Mouse (Mus musculus) limb, embryonic 14.5 days (tissue): Measurements from ENCODE around the gene Abhd2. TPM values are rescaled to one million over a fixed set of nuclear protein-coding genes. Genes with fewer than 3 reads are reported as not detected.
A peak's percentile ranks its signal among the peaks of the same experiment; 100 is the strongest.

Experiments
- ATAC-seq: fragments of 200-750 bp; cut with Nextera tagmentation; 2 replicates; pipeline ENCODE4 v1.8.0; 2017; ENCODE audit warnings: low read depth, moderate number of reproducible peaks, moderate TSS enrichment; ENCODE audit not compliant: low FRiP score
- DNase-seq: peaks from one replicate; pipeline ENCODE4 v3.0.0-alpha.2; 2015; ENCODE audit warnings: low spot score
- H3K27ac ChIP-seq: fragments of 300-500 bp; sonication (generic); replicated peaks from 2 replicates; pipeline ENCODE4 v1.5.1; 2014; ENCODE audit warnings: low read depth, mild to moderate bottlenecking, low read length, moderate library complexity, mixed read lengths
- H3K27me3 ChIP-seq: fragments of 300-500 bp; sonication (generic); 2 replicates; pipeline ENCODE4 v1.6.1; 2014; ENCODE audit warnings: low read length, mixed read lengths; ENCODE audit not compliant: control insufficient read depth, insufficient read depth
- H3K36me3 ChIP-seq: fragments of 300-500 bp; sonication (generic); 2 replicates; pipeline ENCODE4 v1.6.1; 2014; ENCODE audit warnings: mild to moderate bottlenecking, low read length, moderate library complexity, mixed read lengths; ENCODE audit not compliant: control insufficient read depth, insufficient read depth
- H3K4me1 ChIP-seq: fragments of 300-500 bp; sonication (generic); 2 replicates; pipeline ENCODE4 v1.6.1; 2014; ENCODE audit warnings: antibody characterized with exemption, low read length, mixed read lengths; ENCODE audit not compliant: control insufficient read depth, insufficient read depth
- H3K4me2 ChIP-seq: fragments of 300-500 bp; sonication (generic); replicated peaks from 2 replicates; pipeline ENCODE4 v1.6.1; 2014; ENCODE audit warnings: low read depth, mild to moderate bottlenecking, low read length, moderate library complexity; ENCODE audit not compliant: severe bottlenecking
- H3K4me3 ChIP-seq: fragments of 300-500 bp; sonication (generic); replicated peaks from 2 replicates; pipeline ENCODE4 v1.5.1; 2014; ENCODE audit warnings: low read length
- H3K9ac ChIP-seq: fragments of 300-500 bp; sonication (generic); 2 replicates; pipeline ENCODE4 v1.6.1; 2014; ENCODE audit warnings: mild to moderate bottlenecking, low read depth, low read length, moderate library complexity; ENCODE audit not compliant: severe bottlenecking
- H3K9me3 ChIP-seq: fragments of 300-500 bp; sonication (generic); 2 replicates; pipeline ENCODE4 v1.6.1; 2016; ENCODE audit warnings: low read length; ENCODE audit not compliant: control insufficient read depth
- POLR2A ChIP-seq: fragments of 200-500 bp; IDR thresholded peaks from 2 replicates; pipeline ENCODE4 v1.8.0; 2012; ENCODE audit warnings: inconsistent platforms, mild to moderate bottlenecking, moderate library complexity, borderline replicate concordance; ENCODE audit not compliant: insufficient read depth, insufficient read length; ENCODE audit errors: extremely low read depth
- WGBS: fragments of 180-500 bp; shearing (Covaris S2); extraction: QIAGEN DNeasy Blood & Tissue Kit; methylation state at CpG from one replicate; pipeline ENCODE4 v1.1.7; 2014; 5-methylcytosine and 5-hydroxymethylcytosine counted together
- polyA plus RNA-seq, 2 experiments: library from polyadenylated mRNA; depleted of rRNA in 1 of 2; stranded (reverse) in 1 of 2; unstranded in 1 of 2; fragments of >200 nt; fragmentation: Nextera tagmentation in 1 of 2; extraction: Ambion mirVana in 1 of 2; gene quantifications; 2 replicates each; pipeline versions ENCODE4 v1.2.1 to v1.2.3; 2012 to 2014

The Abhd2 gene
- polyA plus RNA-seq, 2 experiments = 7.8 to 10.9 TPM

GRCm38 (mm10) chr7:79388671-79389206 lies 115.7 kb downstream of the Abhd2 start:
- H3K4me3 ChIP-seq = no peak overlapping the region

GRCm38 (mm10) chr7:79390141-79390708 lies 117.2 kb downstream of the Abhd2 start:
- Histone ChIP-seq H3K27ac (no peak overlapping the region), H3K4me3 (no peak overlapping the region), H3K9me3 (no peaks in the 10 kb centered on the region), H3K4me2 (no peak overlapping the region), H3K36me3 (no peaks in the 10 kb centered on the region), H3K4me1 (peaks cover 16% of the 10 kb centered on the region; the same call in 1 of the 2 replicates), H3K27me3 (no peaks in the 10 kb centered on the region), H3K9ac (no peak overlapping the region)
- WGBS = 60% methylated on average over 5 of the region's 5 CpGs
- TF ChIP-seq POLR2A = no peak
- ATAC-seq (no peak), DNase-seq (no peak)

More at GRCm38 (mm10) chr7:79388671-79389206, 115.7 kb downstream of the Abhd2 start:
- ATAC-seq (no peak), DNase-seq (no peak)
- no peak for TF ChIP-seq POLR2A
- WGBS = 76% methylated on average over 7 of the region's 7 CpGs
- peaks cover 16% of the 10 kb centered on the region; the same call in 1 of the 2 replicates for H3K4me1 ChIP-seq
- no peak overlapping the region for H3K4me2 ChIP-seq
- no peaks in the 10 kb centered on the region for H3K27me3 ChIP-seq
- no peaks in the 10 kb centered on the region for H3K9me3 ChIP-seq
- H3K9ac ChIP-seq = no peak overlapping the region
- no peak overlapping the region; the same call in 1 of the 2 replicates for H3K27ac ChIP-seq
- no peaks in the 10 kb centered on the region for H3K36me3 ChIP-seq

GRCm38 (mm10) chr7:79391471-79391870 lies 118.5 kb downstream of the Abhd2 start:
- Histone ChIP-seq H3K9me3 (no peaks in the 10 kb centered on the region), H3K9ac (peak overlapping the region; percentile 70), H3K4me2 (peak overlapping the region; percentile 95), H3K27me3 (no peaks in the 10 kb centered on the region), H3K4me3 (peak overlapping the region; percentile 64), H3K36me3 (no peaks in the 10 kb centered on the region), H3K27ac (peak overlapping the region; percentile 94), H3K4me1 (peaks cover 16% of the 10 kb centered on the region; the same call in 1 of the 2 replicates)
- ATAC-seq (no peak), DNase-seq (peak; percentile 48)
- 2% methylated on average over 3 of the region's 3 CpGs for WGBS
- no peak for TF ChIP-seq POLR2A

GRCm38 (mm10) chr7:79391883-79392649 lies 119.1 kb downstream of the Abhd2 start, which contains the start of gene Fanci:
Gene Fanci (plus strand): TSS chr7:79391929.
- no peaks in the 10 kb centered on the region for H3K27me3 ChIP-seq
- H3K9me3 ChIP-seq = no peaks in the 10 kb centered on the region
- WGBS = 1% methylated on average over 44 of the region's 44 CpGs
- TF ChIP-seq POLR2A = no peak
- peak within 1 kb of the TSS; percentile 95 for H3K4me2 ChIP-seq
- peak; percentile 92 for DNase-seq
- peaks cover 16% of the 10 kb centered on the region; the same call in 1 of the 2 replicates for H3K4me1 ChIP-seq
- peak within 1 kb of the TSS; percentile 64 for H3K4me3 ChIP-seq
- H3K36me3 ChIP-seq = no peaks in the 10 kb centered on the region
- peak within 1 kb of the TSS; percentile 94 for H3K27ac ChIP-seq
- ATAC-seq = peak; percentile 95
- peak within 1 kb of the TSS; percentile 70 for H3K9ac ChIP-seq

GRCm38 (mm10) chr7:79392860-79393513 lies 120.0 kb downstream of the Abhd2 start:
- no peaks in the 10 kb centered on the region for H3K27me3 ChIP-seq
- H3K9ac ChIP-seq = peak overlapping the region; percentile 70; the same call in 1 of the 2 replicates
- peaks cover 16% of the 10 kb centered on the region; the same call in 1 of the 2 replicates for H3K4me1 ChIP-seq
- H3K4me2 ChIP-seq = peak overlapping the region; percentile 95
- 51% methylated on average over 9 of the region's 9 CpGs for WGBS
- no peaks in the 10 kb centered on the region for H3K9me3 ChIP-seq
- H3K27ac ChIP-seq = peak overlapping the region; percentile 94; the same call in 1 of the 2 replicates
- no peak for ATAC-seq
- H3K36me3 ChIP-seq = no peaks in the 10 kb centered on the region
- no peak for DNase-seq
- peak overlapping the region; percentile 64 for H3K4me3 ChIP-seq
- TF ChIP-seq POLR2A = no peak
